Mouse (Mus musculus): ENCODE measurements around the gene Por.
A peak's percentile ranks its signal among the peaks of the same experiment; 100 is the strongest.

The Por gene

DNA sequence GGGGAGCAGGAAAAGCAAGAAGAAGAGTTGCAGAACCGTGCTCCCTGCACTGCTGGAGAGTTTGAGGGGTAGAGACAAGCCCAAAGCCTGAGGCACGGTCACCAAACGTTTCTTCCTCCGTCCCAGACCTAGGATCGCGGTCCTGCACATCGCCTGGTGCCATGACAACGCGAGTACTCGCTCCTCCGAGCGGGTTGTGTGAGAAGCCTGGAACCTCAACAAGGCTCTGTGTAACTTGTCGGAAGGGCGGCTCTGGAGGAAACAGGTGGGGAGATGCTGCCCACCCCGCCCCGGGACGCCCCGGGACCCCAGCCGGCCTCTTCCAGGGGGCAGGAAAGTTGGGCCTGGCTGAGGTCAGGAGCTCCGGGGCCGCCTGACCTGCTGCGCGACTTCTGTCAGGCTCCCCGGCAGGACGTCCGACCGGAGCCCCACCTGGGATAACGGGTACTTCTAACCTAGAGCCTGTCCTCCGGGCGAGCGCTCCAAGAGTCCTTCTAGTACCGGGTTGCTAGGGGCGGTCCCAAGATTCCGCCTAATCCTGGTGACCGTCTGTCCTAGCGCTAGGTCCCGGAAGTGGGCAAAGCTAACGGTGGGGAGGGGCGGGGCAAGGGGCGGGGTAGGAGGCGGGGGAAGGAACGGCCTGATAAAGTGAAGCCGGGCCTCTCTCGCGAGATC is 108.1 kb downstream of the Por start, which contains the start of gene Styxl1:
TSS of gene Styxl1 (minus strand) at position 590 of the 675 bp plus-strand sequence.
- no peak for DNase-seq (ENCODE audit: low spot score)

DNA sequence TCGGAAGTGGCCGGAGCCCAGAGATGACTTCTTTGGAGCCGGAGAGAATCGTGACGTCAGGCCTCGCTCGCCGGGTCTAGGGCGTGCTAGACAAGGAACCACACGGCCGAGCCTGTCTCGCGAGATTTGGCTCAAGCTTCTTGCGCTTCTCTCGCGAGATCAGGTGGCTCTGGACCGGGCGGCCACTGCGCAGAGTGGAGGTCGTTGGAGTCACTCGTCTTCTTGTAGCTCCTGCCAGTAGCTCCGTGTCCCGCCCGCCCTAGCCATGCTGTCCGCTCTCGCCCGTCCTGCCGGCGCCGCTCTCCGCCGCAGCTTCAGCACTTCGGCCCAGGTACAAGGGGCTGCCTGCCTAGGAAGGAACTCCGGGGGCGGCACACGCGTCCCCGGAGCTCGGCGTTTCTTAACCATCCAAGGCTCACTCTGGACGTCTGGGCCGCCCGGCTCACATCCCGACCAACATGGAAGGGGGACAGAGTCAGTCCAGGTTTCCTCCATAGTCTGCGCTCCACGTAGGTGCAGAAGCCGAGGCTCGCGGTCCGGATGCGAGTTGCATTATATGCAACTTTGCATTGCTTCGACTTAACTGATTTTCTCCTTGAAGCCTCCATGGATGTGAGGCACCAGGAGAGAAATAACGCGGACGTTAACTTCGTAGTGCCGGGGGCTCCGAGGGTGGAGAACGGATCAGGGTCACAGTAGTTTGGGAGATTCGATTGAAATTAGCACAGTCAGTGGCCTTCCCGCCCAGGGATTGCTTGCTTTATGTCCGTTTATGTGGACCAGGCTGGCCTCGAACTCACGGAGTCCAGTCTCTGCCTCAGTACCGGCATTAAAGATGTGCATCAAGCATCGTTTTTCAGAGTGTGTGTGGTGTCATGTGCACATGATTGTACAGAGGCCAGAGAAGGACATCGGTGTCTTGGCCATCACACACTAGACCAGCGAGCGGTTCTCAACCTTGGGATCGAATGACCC is 108.9 kb downstream of the Por start, which contains the start of gene Mdh2:
TSS of gene Mdh2 (plus strand) at position 10 of the 975 bp plus-strand sequence.
- peak; percentile 100 for DNase-seq (ENCODE audit: low spot score)

DNA sequence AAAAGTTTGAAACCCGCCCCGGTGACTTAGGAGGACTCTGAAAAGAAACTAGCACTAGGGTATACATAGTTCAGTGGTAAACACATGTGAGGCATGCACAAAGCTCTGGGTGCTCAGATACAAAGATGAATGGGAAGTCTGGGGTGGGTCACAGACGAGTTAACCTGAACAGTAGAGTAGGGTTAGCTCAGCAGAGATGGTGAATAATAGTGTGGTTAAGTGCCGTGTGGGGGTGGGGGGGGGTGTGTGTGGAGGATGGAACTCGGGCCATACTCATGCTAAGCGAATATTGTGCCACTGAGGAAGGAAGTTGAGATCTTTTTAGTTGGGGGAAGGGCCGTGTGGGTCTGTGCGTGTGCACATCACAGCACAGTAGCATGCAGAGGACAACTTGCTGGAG is 110.5 kb downstream of the Por start:
- DNase-seq (ENCODE audit: low spot score), result no peak

DNA sequence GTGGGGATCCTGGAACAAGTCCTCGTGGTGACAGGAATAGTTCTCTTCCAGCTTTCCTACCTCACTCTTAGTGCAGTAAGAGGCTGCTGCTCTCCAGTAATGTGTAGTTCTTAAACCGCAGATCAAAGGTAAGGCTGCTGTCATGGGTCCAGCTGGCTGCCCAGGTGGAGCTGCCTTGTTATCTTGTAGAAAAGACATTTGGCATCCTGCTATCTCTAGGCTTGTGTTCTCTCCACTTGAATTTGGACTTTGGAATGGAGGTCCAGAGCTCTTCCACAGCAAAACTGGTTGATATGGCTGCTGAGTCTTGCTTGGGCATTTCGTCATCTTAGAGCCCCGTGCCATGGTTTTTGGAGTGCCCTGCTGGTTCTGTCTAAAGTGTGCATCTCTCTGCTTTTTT is 113.1 kb downstream of the Por start:
- no peak for DNase-seq (ENCODE audit: low spot score)
